Mouse (Mus musculus) kidney, adult 18-20 months (tissue): ENCODE measurements around the gene Gstp3.
"Not testable (repeated sequence)": the region's sequence is repeated elsewhere in the genome, so short reads cannot be mapped to it uniquely, and the experiment has no call there.

Experiments
- DNase-seq: peaks from one replicate; pipeline ENCODE4 v3.0.0; 2021

Gstp3 gene

DNA sequence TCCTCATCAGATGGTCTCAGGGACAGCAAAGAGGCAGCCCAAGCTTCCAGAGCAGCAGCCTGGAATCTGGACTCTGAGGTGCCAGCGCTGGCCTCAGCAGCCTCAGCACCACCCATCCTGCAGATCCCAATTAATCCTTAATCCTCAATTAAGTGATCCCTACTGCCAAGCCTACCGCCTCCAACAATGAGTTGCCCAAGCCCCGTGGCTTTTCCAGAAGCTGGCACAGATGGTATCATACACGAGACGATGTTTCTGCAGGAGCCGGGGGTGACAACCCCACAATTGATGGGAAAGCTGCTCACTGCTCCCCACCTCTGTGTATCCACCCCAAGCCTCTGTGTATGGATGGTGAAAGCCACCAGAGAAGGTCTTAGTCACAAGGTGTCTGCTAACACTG, 29.8 kb upstream of the Gstp3 start:
- DNase-seq, result no peak

DNA sequence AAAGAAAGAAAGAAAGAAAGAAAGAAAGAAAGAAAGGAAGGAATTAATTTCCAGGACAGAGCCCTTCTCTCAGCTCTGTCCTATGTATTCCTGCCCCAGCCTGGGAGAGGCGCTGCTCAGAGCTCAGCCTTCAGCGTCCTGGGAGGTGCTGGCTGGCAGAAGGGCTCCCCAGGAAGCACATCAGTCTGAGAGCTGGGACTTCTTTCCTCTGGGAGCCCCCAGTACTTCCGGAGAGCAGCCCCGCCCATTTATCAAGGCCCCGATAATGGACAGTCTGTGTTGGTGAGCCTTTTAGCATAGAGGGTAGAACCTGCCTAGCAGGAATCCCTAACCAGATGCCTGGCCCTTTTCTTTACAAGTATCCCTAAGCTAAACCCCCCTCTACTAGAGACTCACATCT, 28.8 kb upstream of the Gstp3 start:
- no peak for DNase-seq

DNA sequence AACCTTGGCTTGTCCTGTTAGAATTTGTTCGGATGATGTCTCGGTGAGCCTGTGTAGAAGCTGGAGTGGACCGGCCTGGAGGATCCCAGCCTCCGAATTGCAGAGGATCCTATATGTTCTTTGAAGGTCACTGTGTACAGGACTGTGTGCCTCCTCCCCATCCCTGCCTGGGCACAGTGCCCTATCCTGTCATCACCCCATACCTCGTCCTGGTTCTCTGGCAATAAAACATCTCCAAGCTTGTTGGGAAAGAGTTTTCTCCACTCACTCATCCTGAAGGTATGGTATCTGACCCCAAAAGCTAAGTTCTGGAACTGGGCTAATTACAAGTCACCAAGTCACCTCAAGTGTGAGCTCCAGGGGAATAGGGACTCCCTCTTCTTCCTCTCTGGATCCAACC, 27.7 kb upstream of the Gstp3 start:
- DNase-seq, result no peak

DNA sequence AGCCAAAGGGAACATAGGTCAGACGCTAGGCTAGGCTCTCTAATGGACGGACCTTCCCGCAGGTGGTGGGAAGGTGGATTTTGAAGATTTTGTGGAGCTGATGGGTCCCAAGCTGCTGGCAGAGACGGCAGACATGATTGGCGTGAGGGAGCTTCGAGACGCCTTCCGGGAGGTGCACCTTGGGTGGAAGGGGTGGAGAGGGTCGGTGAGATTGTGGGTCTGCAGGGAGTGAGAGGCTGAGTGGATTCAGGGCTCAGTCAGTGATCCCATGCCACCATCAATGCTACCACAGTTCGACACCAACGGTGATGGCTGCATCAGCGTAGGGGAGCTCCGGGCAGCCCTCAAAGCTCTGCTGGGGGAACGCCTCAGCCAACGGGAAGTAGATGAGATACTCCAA, 26.8 kb upstream of the Gstp3 start:
- DNase-seq, result no peak

DNA sequence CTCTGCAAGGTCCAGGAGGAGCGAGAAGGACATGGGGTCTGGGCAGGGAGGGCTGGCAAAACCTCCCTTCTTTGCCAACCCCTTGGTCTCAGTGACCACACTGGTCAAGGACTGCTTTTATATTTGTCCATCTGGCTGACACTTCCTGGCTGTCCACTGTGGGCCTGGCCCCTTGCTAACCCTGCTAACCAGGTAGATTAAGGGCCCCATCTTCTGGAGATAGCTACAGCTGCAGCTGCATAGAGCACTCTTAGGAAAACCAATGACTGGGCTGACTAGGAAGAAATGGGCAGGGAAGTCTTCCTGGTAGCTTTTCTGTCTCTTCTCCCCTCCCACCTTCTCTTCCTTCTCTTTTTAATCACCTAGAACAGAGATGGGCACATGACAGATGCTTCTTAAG, 25.6 kb upstream of the Gstp3 start:
- DNase-seq, result no peak

DNA sequence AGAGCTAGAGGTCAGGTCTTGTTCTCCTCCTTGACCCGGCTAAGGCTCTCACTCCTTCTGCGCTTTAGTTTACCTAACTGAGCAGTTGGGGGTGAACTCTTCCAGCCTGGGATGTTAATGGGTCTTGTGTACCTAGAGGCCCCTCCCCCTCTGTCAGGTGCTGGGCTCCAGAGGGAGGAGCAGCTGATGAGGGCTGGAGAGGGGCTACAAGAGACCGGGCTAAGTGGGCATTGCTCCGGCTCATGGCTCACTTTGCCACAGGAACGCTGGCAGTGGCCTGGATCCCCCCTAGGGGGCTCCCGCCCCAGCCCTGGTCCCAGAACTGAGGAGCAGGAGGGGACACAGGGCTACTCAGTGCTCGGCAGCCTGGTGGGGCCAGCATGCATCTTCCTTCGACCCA, 24.5 kb upstream of the Gstp3 start:
- no peak for DNase-seq

DNA sequence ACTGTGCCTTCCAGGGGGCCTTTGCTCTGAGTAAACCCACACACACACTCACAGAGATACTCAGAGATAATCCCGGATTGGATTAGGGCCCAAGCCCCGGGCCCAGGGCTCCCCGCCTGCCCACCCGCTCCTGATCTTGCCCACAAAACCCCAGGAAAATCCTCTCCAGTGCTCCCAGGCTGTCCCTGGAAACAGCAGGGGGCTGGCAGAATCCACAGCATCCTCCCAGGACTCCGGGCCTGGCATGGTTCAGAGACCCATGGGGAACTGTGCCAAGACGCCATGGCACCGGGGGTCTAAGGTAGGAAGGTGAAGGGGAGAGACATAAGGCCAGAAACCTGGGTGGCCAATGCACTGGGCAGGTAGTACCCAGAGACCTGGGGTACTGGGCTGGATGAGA, 23.9 kb upstream of the Gstp3 start:
- no peak for DNase-seq

DNA sequence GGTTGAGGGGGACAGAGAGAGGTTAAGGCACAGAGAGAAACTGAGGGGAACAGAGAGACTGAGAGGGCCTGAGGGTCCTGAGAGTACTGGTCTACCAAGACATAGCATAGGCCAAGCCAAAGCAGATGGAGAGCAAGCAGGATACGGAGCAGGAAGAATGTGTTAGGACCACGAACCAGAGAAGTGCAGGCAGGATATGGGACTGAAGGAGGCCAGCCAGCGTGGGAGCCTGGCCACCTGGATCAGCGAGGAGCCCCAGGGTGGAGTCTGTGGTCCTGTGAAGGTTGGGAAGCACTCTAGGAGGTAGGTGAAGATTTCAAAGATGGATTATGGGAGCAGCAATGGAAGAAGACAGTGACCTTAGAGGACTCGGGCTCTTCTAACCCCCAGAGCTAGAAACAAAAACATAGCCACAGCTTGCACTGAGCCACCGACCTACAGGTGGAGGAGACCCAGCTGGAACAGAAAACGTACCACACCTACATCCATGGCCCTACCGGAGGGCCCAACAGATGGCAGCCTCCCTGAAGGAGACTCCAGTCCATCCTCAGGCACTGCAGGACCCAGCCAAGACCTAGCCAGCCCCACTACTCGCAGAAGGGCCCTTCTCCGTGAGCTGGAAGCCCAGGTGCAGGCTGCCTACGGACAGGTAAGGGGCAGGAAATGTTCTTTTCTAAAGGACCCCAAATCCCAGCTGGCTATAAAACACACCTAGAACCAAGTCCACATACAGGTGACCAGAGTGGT, 23.0 kb upstream of the Gstp3 start:
- no peak for DNase-seq

DNA sequence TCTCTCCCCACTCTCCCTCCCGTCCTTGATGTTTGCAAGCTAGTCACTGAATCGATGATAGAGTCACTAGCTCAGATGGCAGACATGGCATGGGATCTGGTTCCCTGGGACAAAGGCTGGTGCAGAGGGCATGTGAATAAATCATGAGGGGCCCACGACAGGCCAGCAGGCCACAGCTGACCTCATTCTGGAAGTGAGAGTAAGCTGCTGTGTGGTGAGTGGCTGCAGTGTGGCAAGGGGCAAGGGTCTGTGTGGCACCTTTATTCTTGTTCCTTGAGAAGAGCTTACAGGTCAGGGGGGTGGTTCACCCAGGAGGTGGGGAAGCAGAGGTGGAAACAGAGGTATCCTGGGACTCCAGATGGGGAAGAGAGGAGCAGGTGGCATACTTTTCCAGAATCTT, 22.0 kb upstream of the Gstp3 start, which contains the start of gene Cabp2:
Gene Cabp2, plus strand, starts transcription at position 185 of the 400 bp plus-strand sequence.
- no peak for DNase-seq

DNA sequence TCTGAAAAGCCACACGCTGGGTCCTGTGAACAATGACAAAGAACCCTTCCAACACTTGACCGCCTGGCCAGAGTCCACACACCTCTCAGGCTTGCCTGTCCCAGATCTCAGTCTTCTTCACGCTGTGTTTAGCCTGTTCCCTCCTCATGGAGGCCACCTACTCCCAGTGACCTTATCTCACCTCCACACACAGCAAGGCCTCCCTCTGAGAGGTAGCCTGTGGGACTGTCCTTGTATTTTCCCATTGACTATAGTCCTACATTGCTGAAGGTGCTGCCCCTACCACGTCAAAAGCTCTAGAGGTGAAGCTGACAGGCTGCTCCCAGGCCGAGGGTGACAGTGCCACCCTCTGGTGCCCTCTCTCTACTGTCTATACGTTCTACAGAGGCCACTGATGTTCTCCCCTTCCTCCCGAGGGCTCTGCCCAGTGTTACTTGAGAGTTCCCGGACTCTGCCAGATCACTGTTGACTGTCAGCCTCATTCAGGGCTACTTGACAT, 21.2 kb upstream of the Gstp3 start:
- no peak for DNase-seq

DNA sequence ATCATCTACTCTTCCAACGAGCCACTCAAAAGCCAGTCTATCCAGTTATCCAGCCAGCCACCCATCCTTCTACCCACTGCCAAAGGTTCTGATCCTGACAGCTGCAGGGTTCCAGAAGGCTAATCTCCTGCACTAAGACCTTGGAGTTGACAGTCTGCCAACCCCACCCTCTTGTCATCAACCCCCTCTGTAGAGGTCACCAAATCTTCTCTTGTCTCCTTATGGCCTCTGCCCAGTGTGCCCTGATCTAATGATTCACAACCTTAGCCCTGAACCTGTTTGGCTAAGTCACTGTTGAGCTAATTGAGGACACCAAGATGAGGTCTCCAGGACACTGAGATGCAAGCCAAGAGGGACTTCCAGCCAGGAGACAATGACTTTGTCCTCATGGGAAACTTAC, 20.2 kb upstream of the Gstp3 start:
- DNase-seq, result no peak

DNA sequence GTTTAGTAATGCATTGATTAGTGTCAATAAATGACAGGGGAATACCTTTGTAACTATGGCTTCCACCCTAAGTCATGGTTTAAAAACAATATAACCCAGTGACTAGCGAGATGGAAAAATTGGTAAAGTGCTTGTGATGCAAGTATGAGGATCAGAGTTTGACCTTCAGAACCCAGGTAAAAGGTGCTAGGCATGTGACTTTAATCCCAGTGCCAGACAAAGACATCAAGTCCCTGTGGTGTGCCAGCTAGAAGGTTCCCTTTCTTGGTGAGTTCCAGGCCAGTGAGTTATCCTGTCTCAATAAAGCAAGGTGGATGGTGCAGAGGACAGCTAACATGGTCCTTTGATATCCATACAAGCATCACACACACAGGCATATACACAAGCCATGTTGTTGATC, 16.2 kb upstream of the Gstp3 start:
- DNase-seq, result no peak

DNA sequence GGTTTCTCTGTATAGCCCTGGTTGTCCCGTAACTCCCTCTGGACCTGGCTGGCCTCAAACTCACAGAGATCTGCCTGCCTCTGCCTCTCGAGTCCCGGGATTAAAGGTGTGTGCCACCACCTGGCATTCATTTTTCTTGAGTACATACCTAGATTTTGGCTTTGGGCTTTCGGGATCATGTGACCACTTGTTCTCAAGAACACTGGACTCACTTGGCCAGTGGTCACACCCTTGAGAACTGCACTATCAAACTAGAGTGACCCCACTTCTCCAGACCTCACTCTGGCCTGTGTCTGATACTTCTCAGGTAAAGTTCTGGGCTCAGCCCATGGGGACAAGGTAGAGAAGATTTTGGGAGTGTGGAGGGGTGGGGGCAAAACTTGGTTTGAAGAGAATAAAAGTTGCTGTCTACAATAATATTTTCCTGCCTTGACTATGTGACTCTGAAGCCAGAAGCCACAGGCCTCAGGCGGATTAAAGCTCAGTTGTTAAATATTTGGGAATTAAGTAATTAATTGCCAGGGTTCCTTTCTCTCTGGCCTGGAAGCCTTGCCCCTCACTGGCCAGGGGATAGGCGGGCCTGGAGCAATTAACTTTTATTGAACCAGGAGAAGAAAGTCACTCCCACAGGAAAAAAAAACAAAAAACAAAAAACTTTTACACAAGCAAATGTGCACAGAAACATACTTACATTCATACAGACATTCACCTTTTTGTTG, 13.5 kb upstream of the Gstp3 start:
- DNase-seq, result no peak

DNA sequence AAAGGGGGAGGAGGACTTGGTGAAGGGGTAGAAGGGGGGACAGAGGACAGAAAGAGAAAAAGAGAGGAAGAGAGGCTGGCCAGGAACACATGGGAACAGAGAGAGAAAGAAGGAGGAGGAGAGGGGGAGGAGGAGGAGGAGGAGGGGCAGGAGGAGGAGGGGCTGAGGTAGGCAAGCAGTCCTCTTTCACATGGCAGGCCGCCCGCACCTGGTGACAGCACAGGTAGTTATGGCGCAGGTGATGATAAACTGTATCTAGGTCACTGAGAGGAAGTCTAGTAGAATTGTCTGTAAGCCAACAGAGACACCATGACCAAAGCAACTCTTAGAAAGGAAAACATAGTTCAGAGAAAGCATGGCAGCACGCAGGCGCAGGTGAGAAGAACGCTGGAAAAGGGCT, 12.0 kb upstream of the Gstp3 start:
- no peak for DNase-seq

DNA sequence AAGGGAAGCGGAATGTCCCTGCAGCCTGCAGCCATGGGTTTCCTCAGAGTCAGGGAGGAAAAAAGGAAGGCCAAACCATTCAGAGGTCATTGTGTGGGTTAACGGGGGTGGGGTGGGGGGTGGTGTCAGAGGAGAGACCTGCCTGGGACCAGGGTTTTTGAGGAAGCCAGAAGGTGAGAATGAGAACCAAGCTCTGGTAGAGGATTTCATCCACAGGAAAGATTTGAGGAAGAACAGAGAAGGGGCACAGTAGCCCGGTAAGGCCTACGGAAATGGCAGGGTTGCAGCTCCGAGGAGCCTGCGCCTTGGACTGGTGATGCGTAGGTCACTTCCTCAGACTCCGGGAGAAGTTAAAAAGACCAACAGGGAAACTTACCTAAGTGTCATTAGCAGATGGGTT, 11.4 kb upstream of the Gstp3 start:
- DNase-seq, result no peak

DNA sequence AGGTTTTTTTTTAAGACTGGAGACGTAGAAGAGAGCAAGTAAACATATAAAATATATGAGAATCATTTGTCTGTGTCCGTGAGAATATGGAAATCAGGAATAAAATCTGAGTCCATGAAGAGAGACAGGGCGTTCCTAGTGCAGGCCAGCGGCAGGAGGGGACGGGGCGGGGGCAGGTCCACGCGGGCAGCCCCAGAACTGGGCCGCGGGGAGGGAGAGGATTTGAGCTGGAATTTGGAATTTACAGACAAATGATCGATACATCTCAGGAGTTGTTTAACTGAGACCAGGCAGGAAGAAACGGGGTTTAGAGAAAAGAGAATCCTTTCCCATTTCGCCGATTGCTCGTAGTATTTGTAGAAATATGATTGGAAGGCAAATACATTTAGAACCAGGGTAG, 10.9 kb upstream of the Gstp3 start:
- DNase-seq, result no peak

DNA sequence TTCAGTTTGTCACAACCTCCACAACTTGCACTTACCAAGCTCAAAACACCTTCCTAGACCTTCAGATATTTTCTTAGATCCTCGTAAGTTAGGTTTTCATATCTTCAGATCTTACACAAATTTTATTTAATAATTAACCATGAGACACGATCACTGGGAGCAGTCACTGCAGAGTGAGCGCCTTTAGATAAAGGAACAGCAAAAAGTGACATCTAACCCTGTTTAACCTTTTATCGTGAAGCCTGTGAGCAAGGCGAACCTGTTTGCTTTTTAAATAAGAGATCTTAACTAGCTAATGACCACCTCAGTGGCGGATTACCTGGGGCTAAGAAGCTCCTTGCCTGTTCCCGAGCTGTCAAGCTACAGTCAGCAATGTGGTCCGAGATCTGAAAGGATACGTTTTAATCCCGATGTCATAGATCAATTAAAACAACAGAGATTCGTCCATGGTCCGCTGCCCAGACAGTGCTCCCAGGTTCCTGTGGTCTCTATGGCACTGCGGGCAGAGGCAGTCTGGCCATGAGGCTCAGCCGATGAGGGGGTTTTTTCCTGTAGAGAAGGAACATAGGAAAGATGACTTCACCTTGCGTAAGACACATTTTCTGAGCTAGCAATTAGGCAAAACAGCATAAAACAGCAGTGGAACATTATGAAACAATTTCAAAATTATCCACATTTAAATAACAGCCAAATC, 9.5 kb upstream of the Gstp3 start:
- DNase-seq, result no peak

DNA sequence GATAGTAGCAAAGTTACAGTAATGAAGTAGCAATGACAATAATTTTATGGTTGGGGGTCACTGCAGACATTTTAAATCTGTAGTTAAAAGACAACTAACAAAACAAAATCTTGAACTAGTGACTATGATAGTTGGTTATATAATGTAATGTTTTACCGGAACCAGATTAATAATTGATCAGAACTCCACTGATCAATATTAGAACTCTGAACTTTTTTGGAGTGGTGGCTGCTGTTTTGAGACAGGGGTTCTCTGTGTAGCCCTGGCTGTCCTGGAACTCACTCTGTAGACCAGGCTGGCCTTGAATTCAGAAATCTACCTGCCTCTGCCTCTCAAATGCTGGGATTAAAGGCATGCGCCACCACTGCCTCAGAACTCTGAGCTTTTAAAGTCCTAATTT, 8.9 kb upstream of the Gstp3 start:
- not testable (repeated sequence) for DNase-seq

DNA sequence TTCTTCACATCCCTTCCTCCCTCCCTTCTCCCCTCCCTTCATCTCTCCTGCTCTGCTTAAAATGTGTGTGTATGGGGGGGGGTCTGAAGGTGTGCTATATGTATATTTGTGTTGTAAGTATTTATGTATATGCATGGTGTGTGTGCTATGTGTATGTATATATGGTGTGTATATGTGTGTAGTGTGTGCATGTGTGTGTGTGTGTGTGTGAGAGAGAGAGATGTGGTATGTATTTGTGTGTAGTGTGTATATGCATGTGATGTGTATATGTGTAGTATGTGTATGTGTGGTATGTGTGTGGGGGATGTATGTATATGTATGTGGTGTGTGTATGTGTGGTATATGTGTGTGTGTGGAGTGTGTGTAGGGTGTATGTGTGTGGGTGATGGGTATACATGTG, 7.5 kb upstream of the Gstp3 start:
- DNase-seq, result no peak

DNA sequence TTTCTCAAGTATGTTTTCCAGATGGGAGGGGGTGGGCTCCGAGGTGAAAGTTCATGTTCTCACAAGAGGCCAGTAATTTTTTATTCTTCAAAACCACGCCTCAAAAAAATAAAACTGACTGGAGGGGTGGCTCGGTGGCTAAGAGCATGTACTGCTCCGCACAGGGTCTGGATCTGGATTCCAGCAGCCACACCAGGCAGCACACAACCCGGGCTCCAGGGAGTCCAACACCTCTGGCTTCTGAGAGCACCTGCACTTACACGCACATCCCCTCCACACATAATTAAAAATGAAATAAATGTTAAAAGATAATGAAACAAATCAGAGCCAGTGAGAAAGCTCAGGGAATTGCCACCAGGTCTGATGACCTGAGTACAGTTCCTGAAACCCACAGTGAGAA, 6.9 kb upstream of the Gstp3 start:
- DNase-seq, result no peak

DNA sequence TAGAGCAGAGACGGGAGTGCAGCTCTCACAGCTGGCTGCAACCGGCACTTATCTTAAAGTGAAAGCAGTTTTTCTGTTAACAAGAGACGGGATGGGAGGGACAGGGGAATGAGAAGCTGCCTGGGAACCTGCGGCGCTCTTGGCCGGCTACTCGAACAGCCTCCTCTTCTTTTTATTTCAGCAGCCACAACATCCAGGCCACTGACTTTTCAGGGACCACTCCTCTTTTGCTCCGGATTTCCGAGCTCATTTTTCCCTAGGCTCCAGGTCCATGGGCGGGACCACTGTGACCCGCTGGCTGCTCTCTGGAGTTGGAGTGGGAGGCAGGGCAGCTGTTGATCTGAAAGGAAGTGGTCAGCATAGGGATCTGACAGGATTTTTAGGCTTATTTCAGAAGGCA, 5.1 kb upstream of the Gstp3 start:
- not testable (repeated sequence) for DNase-seq

DNA sequence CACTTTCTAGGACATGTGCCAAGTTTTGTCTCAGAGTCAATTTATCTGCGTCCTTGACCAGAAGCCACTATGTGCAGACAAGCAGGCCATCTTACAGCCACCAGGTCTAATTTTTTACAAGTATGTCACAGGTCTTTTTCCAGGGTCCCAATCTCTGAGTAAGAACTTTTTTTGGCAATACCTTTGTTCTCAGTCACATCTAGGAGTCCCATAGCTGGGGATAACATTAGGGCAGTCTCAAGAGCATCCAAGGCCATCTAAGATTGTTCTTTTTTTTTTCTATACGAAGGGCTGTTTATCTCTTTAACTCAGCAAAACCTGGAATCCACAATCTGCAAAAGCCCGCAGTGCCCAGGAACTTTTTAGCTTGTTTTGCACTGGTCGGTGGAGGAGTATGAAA, 4.0 kb upstream of the Gstp3 start:
- not testable (repeated sequence) for DNase-seq

DNA sequence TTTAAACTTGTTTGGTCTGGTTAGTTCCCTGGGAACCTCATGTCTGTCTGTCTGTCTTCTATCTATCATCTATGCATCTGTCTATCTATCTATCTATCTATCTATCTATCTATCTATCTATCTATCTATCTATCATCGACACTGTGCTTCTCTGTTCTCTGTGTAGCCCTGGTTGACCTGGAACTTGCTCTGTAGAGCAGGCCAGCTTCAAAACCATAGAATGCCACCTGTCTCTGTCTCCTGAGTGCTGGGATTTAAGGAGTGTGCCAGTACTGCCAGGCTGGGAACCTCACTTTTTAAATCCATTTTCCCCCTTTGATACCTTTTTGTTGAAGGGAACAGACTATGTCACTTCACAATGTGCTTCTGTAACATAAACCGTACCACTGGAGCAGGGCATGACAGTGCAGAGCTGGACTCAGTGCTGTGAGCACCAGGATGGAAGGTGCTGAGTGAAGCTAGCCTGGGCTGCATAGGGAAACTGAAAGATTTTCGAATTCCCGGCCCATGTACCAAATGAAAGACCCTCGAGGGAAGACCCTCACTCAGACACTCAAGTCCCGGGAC, 1.6 kb upstream of the Gstp3 start:
- no peak for DNase-seq
